Mouse (Mus musculus) ES-E14 (cell line): ENCODE results near the gene Ddt.

Source experiments
- CHD2 ChIP-seq: IDR thresholded peaks from 2 replicates; pipeline ENCODE4 v1.6.1; 2014; ENCODE audit warnings: mild to moderate bottlenecking, low read depth, low read length, inconsistent platforms
- HCFC1 ChIP-seq: IDR thresholded peaks from 2 replicates; pipeline ENCODE4 v1.6.1; 2012; ENCODE audit warnings: low read length, inconsistent platforms, borderline replicate concordance; ENCODE audit not compliant: insufficient read depth
- MAFK ChIP-seq: IDR thresholded peaks from 2 replicates; pipeline ENCODE4 v1.6.1; 2014; ENCODE audit warnings: mild to moderate bottlenecking, low read depth, low read length, inconsistent platforms; ENCODE audit not compliant: insufficient read depth
- ZC3H11A ChIP-seq: IDR thresholded peaks from 2 replicates; pipeline ENCODE4 v1.6.1; 2012; ENCODE audit warnings: low read depth, mild to moderate bottlenecking, inconsistent platforms, low read length, borderline replicate concordance
- ZNF384 ChIP-seq: IDR thresholded peaks from 2 replicates; pipeline ENCODE4 v1.6.1; 2012; ENCODE audit warnings: low read depth, low read length, inconsistent platforms

DNA sequence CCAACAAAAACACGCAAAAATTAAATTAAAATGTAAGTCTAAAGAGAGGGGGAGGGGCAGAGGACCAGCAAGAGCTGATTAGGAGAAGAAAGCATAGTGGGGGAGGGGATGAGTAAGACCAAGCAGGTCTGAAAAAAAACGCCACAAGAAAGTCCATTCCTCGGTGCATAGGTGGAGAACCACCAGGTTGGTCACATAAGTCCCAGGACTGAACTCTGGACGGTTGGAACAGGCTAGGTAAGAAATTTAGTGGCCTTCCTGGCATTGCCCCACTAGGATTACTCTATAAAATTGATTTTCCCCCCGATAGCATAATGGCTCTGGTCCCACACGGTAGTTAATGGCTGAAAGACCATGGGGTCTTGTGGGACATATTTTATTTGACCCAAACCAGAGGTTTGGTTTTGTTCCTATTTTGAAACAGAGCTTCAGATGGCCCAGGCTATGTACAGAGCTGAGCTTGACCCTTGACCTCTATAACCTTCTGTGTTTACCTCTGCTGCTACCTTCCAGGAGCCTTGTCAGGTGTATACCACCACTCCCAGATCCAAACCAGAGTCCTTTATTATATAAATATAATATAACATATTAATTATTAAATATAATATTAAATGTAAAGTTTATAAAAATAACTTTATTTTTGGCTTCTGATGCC, 16.0 kb upstream of the Ddt start:
- TF ChIP-seq ZNF384 (no peak), MAFK (no peak), HCFC1 (no peak), CHD2 (no peak), ZC3H11A (no peak)
